Mouse (Mus musculus): ENCODE results near the gene Eps8.

GRCm38 (mm10) chr6:137606541-137606940, 48.1 kb downstream of the Eps8 start:
- no peak for TF ChIP-seq POLR2A (IDR thresholded peaks at IDR 0.05; ENCODE audit: extremely low read depth, insufficient read depth, low read length)
- no peak for TF ChIP-seq CTCF (IDR thresholded peaks at IDR 0.05; ENCODE audit: extremely low read depth, insufficient read depth, low read length)

Measured in cortical plate, adult 2 months (tissue).